Mouse (Mus musculus) intestine, embryonic 16.5 days (tissue): ENCODE measurements around the gene Nosip. TPM values are rescaled to one million over a fixed set of nuclear protein-coding genes. Genes with fewer than 3 reads are reported as not detected.

Experiments used
- ATAC-seq: fragments of 200-750 bp; cut with Nextera tagmentation; 2 replicates; pipeline ENCODE4 v1.8.0; 2017; ENCODE audit warnings: moderate TSS enrichment, moderate library complexity
- H3K27ac ChIP-seq: fragments of 300-500 bp; sonication (generic); 2 replicates; pipeline ENCODE4 v1.5.1; 2014; ENCODE audit warnings: mild to moderate bottlenecking, low read length
- H3K27me3 ChIP-seq: fragments of 300-500 bp; sonication (generic); replicated peaks from 2 replicates; pipeline ENCODE4 v1.6.1; 2014; ENCODE audit warnings: low read length, control low read depth, mixed read lengths; ENCODE audit not compliant: control insufficient read depth, insufficient read depth
- H3K36me3 ChIP-seq: fragments of 300-500 bp; sonication (generic); 2 replicates; pipeline ENCODE4 v1.6.1; 2014; ENCODE audit warnings: low read length, control low read depth; ENCODE audit not compliant: control insufficient read depth, insufficient read depth
- H3K4me1 ChIP-seq: fragments of 300-500 bp; sonication (generic); 2 replicates; pipeline ENCODE4 v1.6.1; 2014; ENCODE audit warnings: low read length, control low read depth, mixed read lengths; ENCODE audit not compliant: control insufficient read depth, insufficient read depth
- H3K4me2 ChIP-seq: fragments of 300-500 bp; sonication (generic); 2 replicates; pipeline ENCODE4 v1.6.1; 2014; ENCODE audit warnings: low read depth, low read length, control low read depth
- H3K4me3 ChIP-seq: fragments of 300-500 bp; sonication (generic); 2 replicates; pipeline ENCODE4 v1.5.1; 2014; ENCODE audit warnings: mild to moderate bottlenecking, low read length
- H3K9ac ChIP-seq: fragments of 300-500 bp; sonication (generic); 2 replicates; pipeline ENCODE4 v1.6.1; 2014; ENCODE audit warnings: low read depth, low read length
- H3K9me3 ChIP-seq: fragments of 300-500 bp; sonication (generic); 2 replicates; pipeline ENCODE4 v1.6.1; 2016; ENCODE audit warnings: low read length, control low read depth; ENCODE audit not compliant: control insufficient read depth
- whole genome bisulfite sequencing: fragments of 180-500 bp; shearing (Covaris S2); extraction: QIAGEN DNeasy Blood & Tissue Kit; methylation state at CpG from one replicate; pipeline ENCODE4 v1.1.7; 2014; 5-methylcytosine and 5-hydroxymethylcytosine counted together
- polyA plus RNA-seq: library from polyadenylated mRNA; unstranded; fragments of >200 nt; fragmentation: Nextera tagmentation; extraction: Ambion mirVana; gene quantifications from 2 replicates; pipeline ENCODE4 v1.2.1, GENCODE M21; 2015

Gene Nosip
- polyA plus RNA-seq, 1 experiment from 2014 or later, result 56.0 TPM

DNA sequence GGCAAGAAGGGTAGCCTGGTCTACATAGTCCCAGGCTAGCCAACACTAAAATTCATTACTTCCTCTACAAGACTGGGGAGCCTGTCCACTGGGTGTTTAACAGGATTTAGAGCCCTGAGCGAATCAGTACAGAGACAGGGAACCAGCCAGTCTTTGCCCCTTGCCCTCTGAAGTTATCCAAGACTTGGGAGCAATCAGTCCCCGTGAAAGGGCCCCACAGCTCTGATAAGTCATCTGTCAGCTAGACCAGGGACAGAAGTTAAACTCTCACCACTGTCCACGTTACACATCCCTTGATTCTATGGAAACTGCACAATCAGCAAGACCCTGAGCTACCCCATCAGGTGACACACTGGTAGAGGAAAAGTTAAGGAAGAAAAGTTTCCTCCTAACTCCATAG lies 50.3 kb downstream of the Nosip start:
- no peaks in the 10 kb centered on the region for H3K36me3 ChIP-seq
- no peaks in the 10 kb centered on the region for H3K9me3 ChIP-seq
- no peak overlapping the region for H3K4me3 ChIP-seq
- peak overlapping the region; percentile 43 for H3K27ac ChIP-seq
- peaks cover 15% of the 10 kb centered on the region for H3K4me1 ChIP-seq
- H3K4me2 ChIP-seq, result no peak overlapping the region
- H3K27me3 ChIP-seq, result no peaks in the 10 kb centered on the region
- H3K9ac ChIP-seq, result no peak overlapping the region
- WGBS, result 32% methylated on average over 3 of the region's 3 CpGs
- peak; percentile 89 for ATAC-seq

DNA sequence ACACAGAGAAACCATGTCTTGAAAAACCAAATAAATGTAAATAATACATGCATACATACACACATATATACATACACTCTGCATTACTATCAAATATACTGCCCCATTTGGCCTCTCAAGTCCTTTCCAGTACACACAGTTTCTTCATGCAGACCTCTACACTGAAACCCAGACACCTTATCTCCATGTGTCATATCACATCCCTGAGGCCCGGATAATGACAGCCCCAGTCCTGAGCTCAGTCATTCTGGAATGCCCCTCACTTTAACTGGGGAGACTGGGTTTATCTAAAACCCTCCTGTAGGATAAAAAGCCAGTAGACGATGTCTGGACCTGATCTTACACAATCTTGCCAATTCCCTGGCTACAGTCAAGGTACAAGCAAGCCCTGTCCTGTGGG lies 51.2 kb downstream of the Nosip start:
- Histone ChIP-seq H3K4me2 (no peak overlapping the region), H3K27me3 (no peaks in the 10 kb centered on the region), H3K4me1 (peaks cover 15% of the 10 kb centered on the region), H3K9me3 (no peaks in the 10 kb centered on the region), H3K36me3 (no peaks in the 10 kb centered on the region), H3K4me3 (no peak overlapping the region), H3K27ac (peak overlapping the region; percentile 88), H3K9ac (0 out of 2 replicates have a peak overlapping the region, but pooled peaks have one; percentile 33)
- peak; percentile 58 for ATAC-seq
- 49% methylated on average over 2 of the region's 2 CpGs for WGBS

DNA sequence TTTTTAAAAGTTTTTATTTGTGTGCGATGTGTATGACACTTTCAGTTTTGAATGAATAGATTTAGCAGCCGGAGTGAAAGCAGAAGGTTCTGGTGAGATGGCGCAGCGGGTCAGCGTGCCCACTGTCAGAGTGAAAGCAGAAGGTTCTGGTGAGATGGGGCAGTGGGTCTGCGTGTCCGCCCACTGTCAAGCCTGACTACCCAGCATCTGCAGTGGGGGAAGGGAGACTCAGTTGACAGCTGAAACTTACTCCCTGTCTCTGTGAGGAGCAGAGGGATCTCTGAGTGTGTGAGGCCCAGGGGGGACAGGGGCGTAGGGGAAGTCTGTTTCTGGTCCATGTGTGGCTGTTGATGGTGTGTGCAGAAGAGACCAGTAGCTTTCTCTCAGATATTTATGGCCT lies 55.3 kb downstream of the Nosip start:
- Histone ChIP-seq H3K36me3 (peaks cover 22% of the 10 kb centered on the region), H3K9me3 (no peaks in the 10 kb centered on the region), H3K4me1 (peaks cover 21% of the 10 kb centered on the region), H3K9ac (no peak overlapping the region), H3K27ac (0 out of 2 replicates have a peak overlapping the region, but pooled peaks have one; percentile 15), H3K4me3 (no peak overlapping the region), H3K27me3 (no peaks in the 10 kb centered on the region), H3K4me2 (no peak overlapping the region)
- ATAC-seq, result no peak
- 75% methylated on average over 8 of the region's 8 CpGs for WGBS

DNA sequence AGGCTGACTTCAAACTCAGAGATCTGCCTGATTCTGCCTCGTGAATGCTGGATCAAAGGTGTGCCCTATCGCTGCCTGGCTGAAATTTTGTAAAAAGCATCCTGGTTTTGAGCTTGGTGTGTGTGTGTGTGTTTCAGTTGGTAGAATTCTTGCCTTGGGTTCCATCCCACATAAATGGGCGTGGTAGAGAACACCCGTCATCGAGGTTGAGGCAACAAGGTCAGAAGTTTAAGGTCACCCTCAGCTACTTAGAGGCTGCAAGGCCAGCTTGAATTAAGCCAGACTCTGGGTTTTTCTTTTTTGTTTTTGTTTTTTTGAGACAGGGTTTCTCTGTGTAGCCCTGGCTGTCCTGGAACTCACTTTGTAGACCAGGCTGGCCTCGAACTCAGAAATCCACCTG lies 56.1 kb downstream of the Nosip start:
- peaks cover 26% of the 10 kb centered on the region for H3K36me3 ChIP-seq
- H3K4me1 ChIP-seq, result peaks cover 25% of the 10 kb centered on the region
- WGBS, result 82% methylated on average over 6 of the region's 6 CpGs
- no peak overlapping the region for H3K4me3 ChIP-seq
- H3K9me3 ChIP-seq, result no peaks in the 10 kb centered on the region
- no peak overlapping the region for H3K4me2 ChIP-seq
- no peaks in the 10 kb centered on the region for H3K27me3 ChIP-seq
- no peak overlapping the region for H3K9ac ChIP-seq
- no peak for ATAC-seq
- no peak overlapping the region for H3K27ac ChIP-seq

DNA sequence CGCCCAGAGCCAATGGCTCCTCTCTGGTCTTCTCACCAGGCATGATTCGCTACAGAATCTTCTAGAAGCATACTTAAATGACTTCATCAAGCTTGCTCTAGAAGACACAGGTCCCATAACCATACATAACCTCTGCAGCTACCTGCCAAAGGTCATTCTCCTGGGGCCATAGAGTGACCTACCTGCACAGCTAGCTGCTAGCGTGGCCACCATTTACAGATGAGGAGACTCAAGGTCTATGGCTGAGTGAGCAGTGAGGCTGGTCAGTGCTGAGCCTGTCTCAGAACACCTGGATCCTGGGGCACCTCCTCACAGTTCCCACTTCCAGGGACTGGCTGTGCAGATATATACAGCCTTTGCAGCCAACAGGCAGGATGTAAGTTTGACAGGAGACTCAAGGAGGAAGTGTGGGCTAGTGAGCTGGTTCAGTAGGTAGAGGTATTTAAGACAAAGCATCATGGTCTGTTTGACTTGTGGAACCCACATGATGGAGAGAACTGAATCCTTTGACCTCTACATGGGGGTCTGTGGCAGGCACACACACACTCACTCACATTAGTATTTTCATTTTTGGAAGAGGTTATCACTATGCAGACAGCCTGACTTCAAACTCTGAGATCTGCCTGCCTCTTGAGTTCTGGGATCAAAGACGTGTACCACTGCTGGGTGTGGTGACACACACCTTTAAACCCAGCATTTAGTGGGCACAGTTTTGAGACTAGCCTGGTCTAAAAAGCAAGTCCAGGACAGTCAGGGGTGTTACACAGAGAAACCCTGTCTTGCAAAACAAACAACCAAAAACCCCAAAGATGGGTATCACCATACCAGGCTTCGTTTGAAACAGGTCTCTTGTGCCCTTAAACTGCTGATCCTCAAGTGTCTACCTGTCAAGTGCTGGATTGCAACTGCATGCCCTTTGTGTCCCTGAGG lies 57.8 kb downstream of the Nosip start:
- no peak for ATAC-seq
- Histone ChIP-seq H3K27ac (peak overlapping the region; percentile 60), H3K36me3 (peaks cover 27% of the 10 kb centered on the region), H3K27me3 (no peaks in the 10 kb centered on the region), H3K4me1 (peaks cover 28% of the 10 kb centered on the region), H3K4me3 (no peak overlapping the region), H3K4me2 (no peak overlapping the region), H3K9ac (no peak overlapping the region), H3K9me3 (no peaks in the 10 kb centered on the region)
- WGBS, result 72% methylated on average over 5 of the region's 5 CpGs

DNA sequence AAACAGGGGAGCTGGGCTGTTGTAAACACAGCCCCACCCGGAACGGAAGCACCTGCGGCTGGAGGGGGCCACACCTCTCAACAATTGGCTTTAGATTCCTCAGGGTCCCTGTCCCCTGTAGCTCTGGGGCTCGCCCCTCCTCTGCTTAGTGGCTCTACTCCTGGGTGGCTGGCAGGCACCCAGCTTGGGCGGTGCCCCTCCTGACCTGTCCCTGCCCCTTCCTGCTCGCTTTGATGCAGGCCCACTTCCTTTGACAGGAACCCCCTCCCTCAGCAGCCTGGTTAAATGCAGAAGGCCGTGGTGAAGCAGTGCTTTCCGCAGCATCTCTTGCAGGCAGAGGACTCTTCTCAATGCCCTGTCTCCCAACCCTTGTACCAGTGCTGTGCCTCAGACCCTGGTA lies 59.2 kb downstream of the Nosip start:
- Histone ChIP-seq H3K27ac (peak overlapping the region; percentile 60), H3K27me3 (no peaks in the 10 kb centered on the region), H3K4me2 (peak overlapping the region; percentile 64; the same call in 1 of the 2 replicates), H3K9ac (peak overlapping the region; percentile 55), H3K36me3 (peaks cover 38% of the 10 kb centered on the region), H3K4me3 (peak overlapping the region; percentile 6; the same call in 1 of the 2 replicates), H3K4me1 (peaks cover 34% of the 10 kb centered on the region), H3K9me3 (no peaks in the 10 kb centered on the region)
- ATAC-seq, result no peak
- WGBS, result 50% methylated on average over 8 of the region's 8 CpGs

DNA sequence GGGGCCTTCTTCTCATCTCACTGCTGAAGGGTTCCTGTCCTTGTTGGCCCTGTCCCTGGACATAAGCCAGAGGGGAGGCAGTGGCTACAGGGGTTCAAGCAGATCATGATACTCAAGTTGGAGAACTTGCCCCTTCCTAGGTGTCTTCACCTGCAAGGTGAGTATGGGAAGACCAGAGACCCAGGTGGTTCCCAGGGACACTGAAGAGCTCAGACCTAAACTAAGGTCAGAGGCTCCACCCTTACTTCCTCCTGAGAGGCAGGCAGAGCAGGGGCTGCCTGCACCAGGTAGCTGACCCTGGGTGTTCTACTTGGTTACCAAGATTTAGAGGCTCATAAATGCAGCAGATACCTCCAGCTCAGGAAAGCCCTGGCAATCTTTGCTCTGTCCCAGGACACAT lies 59.7 kb downstream of the Nosip start:
- H3K27me3 ChIP-seq, result no peaks in the 10 kb centered on the region
- peak overlapping the region; percentile 64 for H3K4me2 ChIP-seq
- H3K4me1 ChIP-seq, result peaks cover 39% of the 10 kb centered on the region
- no peaks in the 10 kb centered on the region for H3K9me3 ChIP-seq
- H3K36me3 ChIP-seq, result peaks cover 43% of the 10 kb centered on the region
- peak overlapping the region; percentile 60 for H3K27ac ChIP-seq
- peak overlapping the region; percentile 55 for H3K9ac ChIP-seq
- no peak for ATAC-seq
- peak overlapping the region; percentile 6 for H3K4me3 ChIP-seq

DNA sequence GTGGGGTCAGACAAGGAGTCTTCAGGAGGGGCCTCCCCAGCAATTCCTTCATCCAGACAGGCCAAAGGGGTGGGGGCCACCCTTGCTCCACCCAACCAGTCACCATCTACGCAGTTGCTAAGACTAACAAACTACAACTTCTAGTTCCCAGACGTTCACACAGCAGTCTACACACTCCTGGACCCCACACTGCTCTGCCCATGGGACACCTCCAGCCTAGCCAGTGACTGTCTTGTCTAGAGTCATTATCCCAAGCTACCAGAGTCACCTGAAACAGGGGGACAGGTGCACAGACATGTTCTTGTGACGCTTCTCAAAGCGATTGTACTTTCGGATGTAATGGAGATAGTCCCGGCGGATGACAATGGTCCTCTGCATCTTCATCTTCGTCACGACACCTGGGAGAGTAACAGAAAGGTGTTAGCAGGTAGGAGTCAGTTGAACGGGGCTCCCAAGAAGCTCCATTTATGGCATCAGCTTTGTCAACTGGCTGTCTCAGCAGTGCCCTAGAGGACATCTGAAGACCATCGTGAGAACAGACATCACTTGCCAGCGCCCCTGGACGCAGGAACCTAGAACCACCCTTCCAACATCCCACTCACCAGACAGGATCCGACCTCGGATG lies 60.4 kb downstream of the Nosip start:
- WGBS, result 78% methylated on average over 15 of the region's 15 CpGs
- no peak for ATAC-seq
- Histone ChIP-seq H3K27me3 (no peaks in the 10 kb centered on the region), H3K4me1 (peaks cover 36% of the 10 kb centered on the region), H3K36me3 (peaks cover 46% of the 10 kb centered on the region), H3K27ac (peak overlapping the region; percentile 86; the same call in 1 of the 2 replicates), H3K9me3 (no peaks in the 10 kb centered on the region), H3K4me2 (peak overlapping the region; percentile 64), H3K4me3 (peak overlapping the region; percentile 93), H3K9ac (peak overlapping the region; percentile 97)

DNA sequence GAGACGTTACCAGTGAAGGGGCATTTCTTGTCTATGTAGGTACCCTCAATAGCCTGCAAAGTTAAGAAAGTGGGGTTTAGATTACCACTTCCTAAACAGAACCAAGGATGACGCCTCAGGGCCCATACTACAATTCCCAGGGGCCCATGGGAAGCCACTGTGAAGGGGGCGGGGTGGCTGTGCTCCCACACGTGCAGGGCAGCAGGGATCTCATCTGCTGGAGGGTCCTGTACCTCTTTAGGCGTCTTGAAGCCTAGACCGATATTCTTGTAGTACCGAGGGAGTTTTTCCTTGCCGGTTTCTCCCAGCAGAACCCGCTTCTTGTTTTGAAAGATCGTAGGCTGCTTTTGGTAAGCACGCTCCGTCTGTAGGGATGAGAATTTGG lies 60.9 kb downstream of the Nosip start:
- Histone ChIP-seq H3K27ac (peak overlapping the region; percentile 86), H3K4me1 (peaks cover 36% of the 10 kb centered on the region), H3K4me3 (peak overlapping the region; percentile 93), H3K9me3 (no peaks in the 10 kb centered on the region), H3K36me3 (peaks cover 46% of the 10 kb centered on the region), H3K9ac (peak overlapping the region; percentile 97), H3K4me2 (peak overlapping the region; percentile 64), H3K27me3 (no peaks in the 10 kb centered on the region)
- ATAC-seq, result no peak
- WGBS, result 13% methylated on average over 12 of the region's 12 CpGs
